8 mouse cellular contexts compared by ENCODE assay signal in the genomic region with DNA sequence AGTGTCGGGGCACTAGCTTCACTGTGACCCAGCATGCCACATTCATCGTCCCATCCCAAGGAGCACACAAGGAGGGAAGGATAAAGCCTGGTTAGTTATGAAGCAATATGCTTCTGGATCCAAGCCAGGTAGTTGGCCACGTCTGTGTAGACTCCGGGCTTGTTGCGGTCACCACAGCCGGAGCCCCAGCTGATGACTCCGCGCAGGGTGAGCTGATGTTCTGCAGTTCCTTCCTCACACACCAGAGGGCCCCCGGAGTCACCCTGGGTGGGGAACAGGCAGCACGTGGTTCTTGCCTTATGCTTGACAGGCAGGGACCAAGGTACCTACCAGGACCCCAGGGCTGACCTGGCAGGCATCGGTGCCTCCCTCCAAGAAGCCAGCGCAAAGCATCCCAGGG. TPM values are rescaled to one million over a fixed set of nuclear protein-coding genes. Genes with fewer than 3 reads are reported as not detected.
A peak's percentile ranks its signal among the peaks of the same experiment; 100 is the strongest.
DNase-seq lines count a peak whose midpoint lies in the region; ATAC-seq and TF ChIP-seq lines count a peak whose summit lies in the region.

No protein-coding gene starts in this region.

- H3K36me3 ChIP-seq in embryonic facial prominence, embryonic 11.5 days (replicated peaks; ENCODE audit: control insufficient read depth, insufficient read depth, low read depth, low read length), result no peaks in the 10 kb centered on the region
- H3K36me3 ChIP-seq in kidney, embryonic 14.5 days (ENCODE audit: control insufficient read depth, insufficient read depth, low read length), result no peaks in the 10 kb centered on the region
- no peaks in the 10 kb centered on the region for H3K36me3 ChIP-seq in limb, embryonic 14.5 days (ENCODE audit: control insufficient read depth, insufficient read depth, low read length)
- H3K36me3 ChIP-seq in midbrain, postnatal 0 days (ENCODE audit: insufficient read depth, low read length), result no peaks in the 10 kb centered on the region

- no peaks in the 10 kb centered on the region for H3K9me3 ChIP-seq in embryonic facial prominence, embryonic 11.5 days (replicated peaks; ENCODE audit: control insufficient read depth, low read length)
- no peaks in the 10 kb centered on the region for H3K9me3 ChIP-seq in kidney, embryonic 14.5 days (ENCODE audit: control insufficient read depth, low read length)
- no peaks in the 10 kb centered on the region for H3K9me3 ChIP-seq in limb, embryonic 14.5 days (ENCODE audit: control insufficient read depth, low read length)
- H3K9me3 ChIP-seq in midbrain, postnatal 0 days (ENCODE audit: low read length), result no peaks in the 10 kb centered on the region

- DNase-seq in 3134 (ENCODE audit: extremely low read depth, insufficient read length, low spot score), result peak; percentile 88
- DNase-seq in adrenal gland, postnatal 14 days, result peak; percentile 95
- peak; percentile 87 for DNase-seq in embryonic facial prominence, embryonic 11.5 days (ENCODE audit: low spot score)
- peak; percentile 88 for DNase-seq in heart, adult 8-10 months (ENCODE audit: low spot score)
- DNase-seq in limb, embryonic 14.5 days (ENCODE audit: low spot score), result peak; percentile 66
- peak; percentile 73 for DNase-seq in midbrain, postnatal 0 days (ENCODE audit: low spot score)
- peak; percentile 86 to 93 for DNase-seq in spleen, postnatal 10 days (ENCODE audit: low spot score in 2 of 2)

- WGBS in embryonic facial prominence, embryonic 11.5 days, result 13% methylated on average over 12 of the region's 12 CpGs
- WGBS in kidney, embryonic 14.5 days, result 12% methylated on average over 12 of the region's 12 CpGs
- 14% methylated on average over 12 of the region's 12 CpGs for WGBS in limb, embryonic 14.5 days
- 11% methylated on average over 12 of the region's 12 CpGs for WGBS in midbrain, postnatal 0 days

- no peak overlapping the region for H3K4me3 ChIP-seq in embryonic facial prominence, embryonic 11.5 days (ENCODE audit: low read depth, low read length)
- no peak overlapping the region for H3K4me3 ChIP-seq in kidney, embryonic 14.5 days (ENCODE audit: low read length)
- H3K4me3 ChIP-seq in limb, embryonic 14.5 days (replicated peaks; ENCODE audit: low read length), result no peak overlapping the region
- H3K4me3 ChIP-seq in midbrain, postnatal 0 days (ENCODE audit: low read depth, low read length), result 0 out of 2 replicates have a peak overlapping the region, but pooled peaks have one; percentile 3

- no peak overlapping the region for H3K9ac ChIP-seq in embryonic facial prominence, embryonic 11.5 days (replicated peaks; ENCODE audit: low read length)
- no peak overlapping the region for H3K9ac ChIP-seq in kidney, embryonic 14.5 days (ENCODE audit: low read depth, low read length)
- H3K9ac ChIP-seq in limb, embryonic 14.5 days (ENCODE audit: low read depth, low read length, severe bottlenecking), result no peak overlapping the region
- H3K9ac ChIP-seq in midbrain, postnatal 0 days (replicated peaks; ENCODE audit: low read length, poor library complexity, severe bottlenecking), result no peak overlapping the region

- no peaks in the 10 kb centered on the region for H3K4me1 ChIP-seq in embryonic facial prominence, embryonic 11.5 days (ENCODE audit: control insufficient read depth, insufficient read depth, low read length)
- 0 out of 2 replicates have a peak, but pooled peaks cover 14% of the 10 kb centered on the region for H3K4me1 ChIP-seq in kidney, embryonic 14.5 days (ENCODE audit: control insufficient read depth, insufficient read depth, low read length)
- H3K4me1 ChIP-seq in limb, embryonic 14.5 days (ENCODE audit: control insufficient read depth, insufficient read depth, low read length), result peaks cover 12% of the 10 kb centered on the region
- peaks cover 5% of the 10 kb centered on the region; the same call in 1 of the 2 replicates for H3K4me1 ChIP-seq in midbrain, postnatal 0 days (ENCODE audit: insufficient read depth, low read length)

- H3K27me3 ChIP-seq in embryonic facial prominence, embryonic 11.5 days (ENCODE audit: control insufficient read depth, insufficient read depth, low read length), result peaks cover 32% of the 10 kb centered on the region
- peaks cover 39% of the 10 kb centered on the region for H3K27me3 ChIP-seq in kidney, embryonic 14.5 days (ENCODE audit: control insufficient read depth, insufficient read depth, low read length)
- H3K27me3 ChIP-seq in limb, embryonic 14.5 days (ENCODE audit: control insufficient read depth, insufficient read depth, low read length), result peaks cover 34% of the 10 kb centered on the region
- H3K27me3 ChIP-seq in midbrain, postnatal 0 days (ENCODE audit: insufficient read depth, low read length), result peaks cover 35% of the 10 kb centered on the region

- no peak for TF ChIP-seq POLR2A in limb, embryonic 14.5 days (IDR thresholded peaks at IDR 0.05; ENCODE audit: borderline replicate concordance, extremely low read depth, insufficient read depth, insufficient read length)

- H3K4me2 ChIP-seq in embryonic facial prominence, embryonic 11.5 days (ENCODE audit: low read depth, low read length), result no peak overlapping the region
- no peak overlapping the region for H3K4me2 ChIP-seq in kidney, embryonic 14.5 days (replicated peaks; ENCODE audit: low read depth, low read length)
- peak overlapping the region; percentile 21; the same call in 1 of the 2 replicates for H3K4me2 ChIP-seq in limb, embryonic 14.5 days (replicated peaks; ENCODE audit: low read depth, low read length, severe bottlenecking)
- H3K4me2 ChIP-seq in midbrain, postnatal 0 days (ENCODE audit: low read depth, low read length, poor library complexity, severe bottlenecking), result peak overlapping the region; percentile 23

- no peak overlapping the region for H3K27ac ChIP-seq in embryonic facial prominence, embryonic 11.5 days (replicated peaks; ENCODE audit: low read depth, low read length)
- no peak overlapping the region for H3K27ac ChIP-seq in kidney, embryonic 14.5 days (ENCODE audit: low read depth, low read length)
- H3K27ac ChIP-seq in limb, embryonic 14.5 days (replicated peaks; ENCODE audit: low read depth, low read length), result no peak overlapping the region
- H3K27ac ChIP-seq in midbrain, postnatal 0 days (ENCODE audit: low read depth, low read length), result no peak overlapping the region

- peak; percentile 87 for TF ChIP-seq CTCF in midbrain, postnatal 0 days (IDR thresholded peaks at IDR 0.05)

- ATAC-seq in embryonic facial prominence, embryonic 11.5 days (replicated peaks; ENCODE audit: insufficient number of reproducible peaks, low FRiP score, low TSS enrichment, low read depth), result peak; percentile 47; the same call in 1 of the 2 replicates
- ATAC-seq in kidney, embryonic 14.5 days (ENCODE audit: low FRiP score, low TSS enrichment), result peak; percentile 54
- peak; percentile 34; the same call in 1 of the 2 replicates for ATAC-seq in limb, embryonic 14.5 days (ENCODE audit: low FRiP score, low read depth)
- ATAC-seq in midbrain, postnatal 0 days (ENCODE audit: low FRiP score), result peak; percentile 77

RNA-seq across cellular contexts. Expression of gene Pfn3, which starts 3.0 kb away (rescaled TPM):
- not detected in 2 replicates for total RNA-seq in adrenal gland, postnatal 14 days (2021)
- not detected in 2 replicates for polyA plus RNA-seq in embryonic facial prominence, embryonic 11.5 days (2014; fragmentation: Nextera tagmentation; extraction: Ambion mirVana)
- total RNA-seq in heart, adult 8-10 months (2022), result not detected
- polyA plus RNA-seq in kidney, embryonic 14.5 days (2014; fragmentation: Nextera tagmentation; extraction: Ambion mirVana), result not detected in 2 replicates
- polyA plus RNA-seq in limb, embryonic 14.5 days (2012; rRNA removed), result 0.52 TPM in 1 of 2 replicates, not detected in the other
- polyA plus RNA-seq in limb, embryonic 14.5 days (2014; fragmentation: Nextera tagmentation; extraction: Ambion mirVana), result not detected in 2 replicates
- 0.71 TPM in 1 of 2 replicates, not detected in the other for total RNA-seq in midbrain, postnatal 0 days (2014; rRNA removed)
- polyA plus RNA-seq in midbrain, postnatal 0 days (2015; fragmentation: Nextera tagmentation; extraction: Ambion mirVana), result 1.5 and 1.6 TPM in 2 replicates

RNA-seq across cellular contexts. Expression of gene F12, which starts 8.6 kb away (rescaled TPM):
- 4.3 and 60.0 TPM in 2 replicates for total RNA-seq in adrenal gland, postnatal 14 days (2021)
- not detected in 2 replicates for polyA plus RNA-seq in embryonic facial prominence, embryonic 11.5 days (2014; fragmentation: Nextera tagmentation; extraction: Ambion mirVana)
- total RNA-seq in heart, adult 8-10 months (2022), result not detected
- polyA plus RNA-seq in kidney, embryonic 14.5 days (2014; fragmentation: Nextera tagmentation; extraction: Ambion mirVana), result not detected in 2 replicates
- polyA plus RNA-seq in limb, embryonic 14.5 days (2012; rRNA removed), result 0.09 and 0.11 TPM in 2 replicates
- polyA plus RNA-seq in limb, embryonic 14.5 days (2014; fragmentation: Nextera tagmentation; extraction: Ambion mirVana), result not detected in 2 replicates
- not detected in 2 replicates for total RNA-seq in midbrain, postnatal 0 days (2014; rRNA removed)
- polyA plus RNA-seq in midbrain, postnatal 0 days (2015; fragmentation: Nextera tagmentation; extraction: Ambion mirVana), result 0.43 and 0.49 TPM in 2 replicates

RNA-seq across cellular contexts. Expression of gene Slc34a1, which starts 20.0 kb away (rescaled TPM):
- total RNA-seq in adrenal gland, postnatal 14 days (2021), result 0.33 TPM in 1 of 2 replicates, not detected in the other
- polyA plus RNA-seq in embryonic facial prominence, embryonic 11.5 days (2014; fragmentation: Nextera tagmentation; extraction: Ambion mirVana), result 0.14 TPM in 1 of 2 replicates, not detected in the other
- not detected for total RNA-seq in heart, adult 8-10 months (2022)
- polyA plus RNA-seq in kidney, embryonic 14.5 days (2014; fragmentation: Nextera tagmentation; extraction: Ambion mirVana), result 15.5 and 39.4 TPM in 2 replicates
- not detected in 2 replicates for polyA plus RNA-seq in limb, embryonic 14.5 days (2012; rRNA removed)
- polyA plus RNA-seq in limb, embryonic 14.5 days (2014; fragmentation: Nextera tagmentation; extraction: Ambion mirVana), result not detected in 2 replicates
- total RNA-seq in midbrain, postnatal 0 days (2014; rRNA removed), result not detected in 2 replicates
- polyA plus RNA-seq in midbrain, postnatal 0 days (2015; fragmentation: Nextera tagmentation; extraction: Ambion mirVana), result 0.04 TPM in 1 of 2 replicates, not detected in the other

RNA-seq across cellular contexts. Expression of gene Grk6, which starts 26.9 kb away (rescaled TPM):
- 35.3 and 55.4 TPM in 2 replicates for total RNA-seq in adrenal gland, postnatal 14 days (2021)
- polyA plus RNA-seq in embryonic facial prominence, embryonic 11.5 days (2014; fragmentation: Nextera tagmentation; extraction: Ambion mirVana), result 50.4 and 59.7 TPM in 2 replicates
- 10 to 100 TPM; 14.9 to 19.0 (median 16.6) TPM for total RNA-seq in heart, adult 8-10 months (2022)
- polyA plus RNA-seq in kidney, embryonic 14.5 days (2014; fragmentation: Nextera tagmentation; extraction: Ambion mirVana), result 38.9 and 59.3 TPM in 2 replicates
- 81.4 and 92.8 TPM in 2 replicates for polyA plus RNA-seq in limb, embryonic 14.5 days (2012; rRNA removed)
- polyA plus RNA-seq in limb, embryonic 14.5 days (2014; fragmentation: Nextera tagmentation; extraction: Ambion mirVana), result 51.7 and 57.5 TPM in 2 replicates
- total RNA-seq in midbrain, postnatal 0 days (2014; rRNA removed), result 70.4 and 71.9 TPM in 2 replicates
- 35.5 and 35.8 TPM in 2 replicates for polyA plus RNA-seq in midbrain, postnatal 0 days (2015; fragmentation: Nextera tagmentation; extraction: Ambion mirVana)

RNA-seq across cellular contexts. Expression of gene Prr7, which starts 46.1 kb away (rescaled TPM):
- total RNA-seq in adrenal gland, postnatal 14 days (2021), result 3.1 and 6.0 TPM in 2 replicates
- polyA plus RNA-seq in embryonic facial prominence, embryonic 11.5 days (2014; fragmentation: Nextera tagmentation; extraction: Ambion mirVana), result 1.7 TPM in 2 replicates
- total RNA-seq in heart, adult 8-10 months (2022), result 1 to 10 TPM in 1 of 4 experiments, under 1 TPM in 3; 0.44 to 1.2 (median 0.65) TPM
- polyA plus RNA-seq in kidney, embryonic 14.5 days (2014; fragmentation: Nextera tagmentation; extraction: Ambion mirVana), result 0.77 and 3.4 TPM in 2 replicates
- polyA plus RNA-seq in limb, embryonic 14.5 days (2012; rRNA removed), result 18.6 and 28.4 TPM in 2 replicates
- 1.4 and 2.3 TPM in 2 replicates for polyA plus RNA-seq in limb, embryonic 14.5 days (2014; fragmentation: Nextera tagmentation; extraction: Ambion mirVana)
- total RNA-seq in midbrain, postnatal 0 days (2014; rRNA removed), result 101 and 131 TPM in 2 replicates
- 6.6 and 8.1 TPM in 2 replicates for polyA plus RNA-seq in midbrain, postnatal 0 days (2015; fragmentation: Nextera tagmentation; extraction: Ambion mirVana)

Comparison
In these comparisons a context has a peak if more than half of its experiments do, and no peak if none do; other contexts are left out.
1. H3K4me2 ChIP-seq: peak in limb, embryonic 14.5 days (single experiment) and midbrain, postnatal 0 days (single experiment); none in embryonic facial prominence, embryonic 11.5 days (single experiment) and kidney, embryonic 14.5 days (single experiment).
2. RNA of gene Slc34a1, which starts 20.0 kb away (polyA plus RNA-seq): 15.5 to 39.4 TPM in kidney, embryonic 14.5 days; 0.04 TPM in midbrain, postnatal 0 days, not detected in limb, embryonic 14.5 days and 0.14 TPM in embryonic facial prominence, embryonic 11.5 days; every median in the first group is over 10 times any median in the second.
3. Peak in every context shown above with its lines, with median percentiles within 50 percentile points of each other: DNase-seq and ATAC-seq.